Mouse (Mus musculus): ENCODE measurements around the gene Zfp84.

Zfp84 gene

GRCm38 (mm10) chr7:29768090-29768900 lies at the start of gene Zfp84:
Zfp84 (plus strand) TSS chr7:29768552.
- DNase-seq (ENCODE audit: low read depth, low spot score), result peak; percentile 83

- DNase-seq (ENCODE audit: low read depth, low spot score), result peak; percentile 14
Observed at GRCm38 (mm10) chr7:29725461-29726142, 42.8 kb upstream of the Zfp84 start.

- peak; percentile 3 for DNase-seq (ENCODE audit: low read depth, low spot score)
Observed at GRCm38 (mm10) chr7:29726860-29727259, 41.5 kb upstream of the Zfp84 start, which contains the start of gene Catsperg2. Catsperg2 (minus strand) TSS chr7:29727032.

- no peak for DNase-seq (ENCODE audit: low read depth, low spot score)
Observed at GRCm38 (mm10) chr7:29728055-29728454, 40.3 kb upstream of the Zfp84 start.

GRCm38 (mm10) chr7:29742258-29742657 lies 26.1 kb upstream of the Zfp84 start:
- no peak for DNase-seq (ENCODE audit: low read depth, low spot score)

- no peak for DNase-seq (ENCODE audit: low read depth, low spot score)
Observed at GRCm38 (mm10) chr7:29760476-29760875, 7.9 kb upstream of the Zfp84 start.

GRCm38 (mm10) chr7:29764702-29765101 lies 3.6 kb upstream of the Zfp84 start:
- no peak for DNase-seq (ENCODE audit: low read depth, low spot score)

- DNase-seq (ENCODE audit: low read depth, low spot score), result peak; percentile 67
Observed at GRCm38 (mm10) chr7:29767058-29767686, 1.2 kb upstream of the Zfp84 start.

GRCm38 (mm10) chr7:29768980-29769379 lies 628 bp downstream of the Zfp84 start:
- no peak for DNase-seq (ENCODE audit: low read depth, low spot score)

GRCm38 (mm10) chr7:29773503-29773902 lies 5.2 kb downstream of the Zfp84 start:
- no peak for DNase-seq (ENCODE audit: low read depth, low spot score)

GRCm38 (mm10) chr7:29774371-29774770 lies 6.0 kb downstream of the Zfp84 start:
- DNase-seq (ENCODE audit: low read depth, low spot score), result no peak

- no peak for DNase-seq (ENCODE audit: low read depth, low spot score)
Observed at GRCm38 (mm10) chr7:29776568-29776967, 8.2 kb downstream of the Zfp84 start.

- no peak for DNase-seq (ENCODE audit: low read depth, low spot score)
Observed at GRCm38 (mm10) chr7:29777372-29777771, 9.0 kb downstream of the Zfp84 start.

- DNase-seq (ENCODE audit: low read depth, low spot score), result peak; percentile 92
Observed at GRCm38 (mm10) chr7:29783871-29784551, 15.7 kb downstream of the Zfp84 start, which contains the start of gene Zfp30. Zfp30 (plus strand) TSS chr7:29783998.

GRCm38 (mm10) chr7:29785023-29785422 lies 16.7 kb downstream of the Zfp84 start:
- DNase-seq (ENCODE audit: low read depth, low spot score), result no peak

GRCm38 (mm10) chr7:29785888-29786287 lies 17.5 kb downstream of the Zfp84 start:
- DNase-seq (ENCODE audit: low read depth, low spot score), result no peak

GRCm38 (mm10) chr7:29792906-29793305 lies 24.6 kb downstream of the Zfp84 start:
- no peak for DNase-seq (ENCODE audit: low read depth, low spot score)

GRCm38 (mm10) chr7:29807046-29807445 lies 38.7 kb downstream of the Zfp84 start:
- no peak for DNase-seq (ENCODE audit: low read depth, low spot score)

- DNase-seq (ENCODE audit: low read depth, low spot score), result no peak
Observed at GRCm38 (mm10) chr7:29812244-29812643, 43.9 kb downstream of the Zfp84 start.

GRCm38 (mm10) chr7:29814381-29814780 lies 46.0 kb downstream of the Zfp84 start:
- DNase-seq (ENCODE audit: low read depth, low spot score), result no peak

- DNase-seq (ENCODE audit: low read depth, low spot score), result no peak
Observed at GRCm38 (mm10) chr7:29815061-29815784, 46.9 kb downstream of the Zfp84 start.
